Mouse (Mus musculus) CH12.LX (cell line): Measurements from ENCODE around the gene Safb2.

Source experiments
- CTCF ChIP-seq, 2 experiments: IDR thresholded peaks in 1 of 2; conservative IDR thresholded peaks in 1 of 2; 2 replicates each; pipeline ENCODE4 v1.5.1; 2011 to 2012; ENCODE audit warnings: low read depth in 2 of 2, low read length in 2 of 2, improper control_type of control experiment in 1 of 2, inconsistent platforms in 1 of 2, mild to moderate bottlenecking in 1 of 2, moderate library complexity in 1 of 2
- EP300 ChIP-seq: IDR thresholded peaks from 2 replicates; pipeline ENCODE4 v1.6.1; 2011; ENCODE audit warnings: low read length, improper control_type of control experiment
- POLR2A ChIP-seq: IDR thresholded peaks from 2 replicates; pipeline ENCODE4 v1.6.1; 2011; ENCODE audit warnings: low read depth, mild to moderate bottlenecking, improper control_type of control experiment, low read length
- SMC3 ChIP-seq: IDR thresholded peaks from 2 replicates; pipeline ENCODE4 v1.6.1; 2011; ENCODE audit warnings: low read depth, low read length, improper control_type of control experiment

DNA sequence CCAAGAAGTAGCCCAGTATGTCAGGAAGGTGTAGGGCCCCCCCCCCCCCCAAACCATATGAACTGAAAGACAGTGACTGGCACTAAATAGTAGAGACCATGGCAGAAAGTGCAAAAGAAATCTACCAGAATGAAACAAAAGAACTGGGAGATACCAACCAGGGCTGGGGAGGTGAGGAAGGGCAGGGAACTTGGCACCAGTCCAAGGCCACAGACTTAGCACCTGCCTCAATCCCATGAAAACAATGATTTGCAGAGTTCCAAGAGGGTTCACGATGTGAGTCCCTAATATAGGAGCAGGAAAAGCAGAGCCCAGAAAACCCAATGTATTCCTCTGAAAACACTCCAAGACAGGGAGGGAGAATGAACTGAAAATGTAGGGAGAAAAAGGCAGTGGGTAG is 12.2 kb downstream of the Safb2 start:
- TF ChIP-seq SMC3: no peak
- no peak for TF ChIP-seq CTCF (conservative IDR thresholded peaks at IDR 0.05 in 1 of 2, IDR thresholded peaks at IDR 0.05 in 1 of 2; ENCODE audit: low read depth in 2 of 2, low read length in 2 of 2)
- TF ChIP-seq POLR2A: no peak
- no peak for TF ChIP-seq EP300
